Mouse (Mus musculus): ENCODE measurements at regions not wholly inside any gene's neighbourhood (a gene's known extent, or its start where the extent isn't known, plus 50 kb on each side); places are given as distances from the start of the nearest gene placed in this dataset.

DNA sequence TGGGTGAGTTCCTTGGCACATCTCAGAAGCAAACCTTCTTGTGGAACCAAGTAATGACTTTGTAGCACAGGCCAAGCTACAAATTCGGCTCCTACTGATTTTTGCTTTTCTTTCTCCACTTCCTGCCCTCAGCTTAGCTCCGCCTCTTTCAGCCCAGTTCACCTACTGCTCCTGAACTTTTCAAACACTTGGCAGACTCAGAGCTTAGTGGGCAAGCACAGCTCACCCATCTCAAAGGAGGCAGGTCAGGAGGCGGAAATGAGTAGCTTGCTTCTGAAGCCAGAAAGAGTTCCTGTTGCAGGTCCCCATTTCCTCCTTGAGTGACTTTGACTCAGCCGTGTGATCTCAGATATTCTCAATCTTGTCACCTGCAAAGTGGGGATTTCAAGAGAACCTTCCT is 208.5 kb upstream of the Irx3 start:
- ATAC-seq: no peak
- Histone ChIP-seq H3K4me3 (ENCODE audit: low read depth, low read length) (no peak overlapping the region), H3K4me2 (ENCODE audit: low read length) (no peak overlapping the region), H3K27me3 (ENCODE audit: control insufficient read depth, insufficient read depth, low read depth, low read length) (no peaks in the 10 kb centered on the region), H3K36me3 (ENCODE audit: control insufficient read depth, insufficient read depth, low read length) (no peaks in the 10 kb centered on the region), H3K27ac (ENCODE audit: low read length) (no peak overlapping the region), H3K9ac (ENCODE audit: low read depth, low read length) (no peak overlapping the region), H3K4me1 (ENCODE audit: control insufficient read depth, insufficient read depth, low read length) (no peaks in the 10 kb centered on the region), H3K9me3 (replicated peaks; ENCODE audit: control insufficient read depth, low read length, poor library complexity, severe bottlenecking) (no peaks in the 10 kb centered on the region)
- WGBS: 92% methylated on average over 4 of the region's 4 CpGs

DNA sequence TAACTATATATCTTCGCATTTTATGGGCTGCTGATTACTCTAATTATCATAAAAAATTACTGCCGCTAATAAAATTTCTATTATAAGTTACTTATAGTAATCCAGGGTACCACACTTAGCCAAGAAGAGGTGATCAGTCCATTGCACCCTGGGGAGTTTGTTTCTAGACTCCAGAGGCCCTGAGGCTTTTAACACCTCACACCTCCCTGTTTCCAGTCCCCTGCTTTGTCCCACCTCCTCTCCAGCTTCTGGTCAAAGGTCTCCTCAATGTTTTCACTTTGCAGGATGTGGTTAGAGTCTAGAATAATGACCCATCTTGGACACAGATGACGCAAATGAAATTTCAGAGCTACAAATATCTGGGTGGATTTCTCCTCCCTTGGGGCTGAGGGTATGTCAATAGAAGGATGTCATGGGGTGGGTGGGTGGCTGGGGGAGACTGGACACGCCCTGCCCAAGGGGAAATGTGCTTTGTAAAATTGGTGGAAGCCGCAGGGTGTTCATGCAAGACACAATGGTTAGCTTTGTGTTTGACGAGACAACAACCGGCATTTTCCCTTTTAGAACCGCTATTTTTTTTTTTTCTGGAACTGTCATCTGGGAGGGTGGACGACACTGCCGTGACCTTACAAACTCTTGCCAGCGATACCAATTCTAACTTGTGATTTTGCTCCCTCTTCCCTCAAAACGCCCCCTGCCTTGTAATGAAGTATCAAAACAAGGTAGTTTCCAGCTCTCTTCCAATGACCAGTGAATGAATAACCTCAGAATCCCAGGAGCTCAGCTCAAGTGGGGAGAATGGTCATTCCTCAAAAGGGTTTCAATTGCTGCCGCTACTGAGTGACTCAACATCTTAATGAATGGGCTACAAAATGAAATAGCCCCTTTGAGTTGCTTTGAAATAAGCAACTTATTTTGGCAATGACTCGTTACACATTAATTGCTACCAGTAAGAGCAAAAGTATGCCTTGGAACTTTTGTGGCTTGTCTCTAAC is 207.0 kb upstream of the Irx3 start:
- no peaks in the 10 kb centered on the region for H3K36me3 ChIP-seq (ENCODE audit: control insufficient read depth, insufficient read depth, low read length)
- H3K9ac ChIP-seq (ENCODE audit: low read depth, low read length): no peak overlapping the region
- H3K4me1 ChIP-seq (ENCODE audit: control insufficient read depth, insufficient read depth, low read length): no peaks in the 10 kb centered on the region
- ATAC-seq: no peak
- no peaks in the 10 kb centered on the region for H3K27me3 ChIP-seq (ENCODE audit: control insufficient read depth, insufficient read depth, low read depth, low read length)
- no peaks in the 10 kb centered on the region for H3K9me3 ChIP-seq (replicated peaks; ENCODE audit: control insufficient read depth, low read length, poor library complexity, severe bottlenecking)
- no peak overlapping the region for H3K4me2 ChIP-seq (ENCODE audit: low read length)
- H3K4me3 ChIP-seq (ENCODE audit: low read depth, low read length): no peak overlapping the region
- H3K27ac ChIP-seq (ENCODE audit: low read length): no peak overlapping the region
- WGBS: 71% methylated on average over 14 of the region's 14 CpGs

DNA sequence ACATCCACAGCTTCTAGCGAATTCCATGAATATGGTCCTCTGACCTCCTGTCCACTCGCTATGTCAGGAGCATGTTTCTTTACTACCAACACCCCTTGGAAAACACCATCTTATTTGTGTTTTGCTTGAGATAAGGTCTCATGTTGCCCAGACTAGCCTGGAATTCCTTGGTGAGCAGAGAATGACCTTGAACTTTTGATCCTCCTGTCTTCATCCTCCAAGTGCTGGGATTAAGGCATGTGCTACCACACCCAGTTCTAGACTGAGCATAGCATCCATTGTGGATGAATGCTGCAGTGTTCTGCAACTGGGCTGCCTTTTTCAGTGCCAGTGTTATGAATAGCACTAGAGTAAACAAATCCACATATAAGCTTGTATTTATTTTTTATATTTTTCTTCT is 203.2 kb upstream of the Irx3 start:
- no peak overlapping the region for H3K4me3 ChIP-seq (ENCODE audit: low read depth, low read length)
- H3K4me2 ChIP-seq (ENCODE audit: low read length): no peak overlapping the region
- H3K9ac ChIP-seq (ENCODE audit: low read depth, low read length): no peak overlapping the region
- no peaks in the 10 kb centered on the region for H3K27me3 ChIP-seq (ENCODE audit: control insufficient read depth, insufficient read depth, low read depth, low read length)
- H3K4me1 ChIP-seq (ENCODE audit: control insufficient read depth, insufficient read depth, low read length): no peaks in the 10 kb centered on the region
- H3K27ac ChIP-seq (ENCODE audit: low read length): no peak overlapping the region
- no peaks in the 10 kb centered on the region for H3K36me3 ChIP-seq (ENCODE audit: control insufficient read depth, insufficient read depth, low read length)
- no peaks in the 10 kb centered on the region for H3K9me3 ChIP-seq (replicated peaks; ENCODE audit: control insufficient read depth, low read length, poor library complexity, severe bottlenecking)
- ATAC-seq: no peak
- 83% methylated on average over 2 of the region's 2 CpGs for WGBS

DNA sequence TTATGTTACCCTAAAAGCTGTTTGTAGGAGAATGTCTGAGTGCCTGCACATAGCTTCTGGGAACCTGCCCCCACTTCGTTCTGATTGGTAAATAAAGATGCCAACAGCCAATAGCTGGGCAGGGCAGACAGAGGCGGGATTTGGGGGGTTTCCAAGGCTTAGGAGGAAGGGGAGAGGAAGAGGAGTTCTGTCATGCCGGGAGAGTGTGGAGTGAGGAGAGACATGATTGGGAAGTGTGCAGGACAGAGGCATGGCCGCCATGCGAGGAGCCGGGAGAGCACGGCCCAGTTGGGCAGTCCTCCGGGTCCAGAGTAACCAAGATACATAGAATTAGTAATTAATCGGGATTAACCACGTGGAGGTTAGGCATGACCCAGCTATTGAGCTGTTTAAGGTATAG is 202.7 kb upstream of the Irx3 start:
- Histone ChIP-seq H3K4me2 (ENCODE audit: low read length) (no peak overlapping the region), H3K9me3 (replicated peaks; ENCODE audit: control insufficient read depth, low read length, poor library complexity, severe bottlenecking) (no peaks in the 10 kb centered on the region), H3K27me3 (ENCODE audit: control insufficient read depth, insufficient read depth, low read depth, low read length) (no peaks in the 10 kb centered on the region), H3K4me1 (ENCODE audit: control insufficient read depth, insufficient read depth, low read length) (no peaks in the 10 kb centered on the region), H3K27ac (ENCODE audit: low read length) (no peak overlapping the region), H3K9ac (ENCODE audit: low read depth, low read length) (no peak overlapping the region), H3K36me3 (ENCODE audit: control insufficient read depth, insufficient read depth, low read length) (no peaks in the 10 kb centered on the region), H3K4me3 (ENCODE audit: low read depth, low read length) (no peak overlapping the region)
- WGBS: 67% methylated on average over 10 of the region's 10 CpGs
- ATAC-seq: no peak

DNA sequence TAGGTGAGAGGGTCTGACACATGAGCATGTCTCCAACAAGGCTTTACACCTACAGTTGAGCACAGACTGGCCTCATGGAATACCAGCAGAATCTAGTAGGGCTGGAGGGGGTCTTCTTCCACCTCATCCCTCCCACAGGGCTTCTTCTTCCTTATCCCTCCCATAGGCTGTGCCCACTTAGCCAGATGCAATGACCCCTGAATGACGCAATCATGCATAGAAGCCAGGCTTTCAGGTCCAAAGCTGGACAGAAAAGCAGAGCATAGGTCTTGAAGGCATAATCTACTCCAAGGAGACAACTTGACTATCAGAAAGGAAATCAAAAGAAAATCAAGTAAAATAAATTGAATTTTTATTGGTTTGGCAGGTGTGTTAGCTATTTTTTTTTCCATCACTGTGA is 198.5 kb upstream of the Irx3 start:
- H3K4me2 ChIP-seq (ENCODE audit: low read length): no peak overlapping the region
- no peak overlapping the region for H3K27ac ChIP-seq (ENCODE audit: low read length)
- H3K9ac ChIP-seq (ENCODE audit: low read depth, low read length): no peak overlapping the region
- ATAC-seq: no peak
- H3K4me3 ChIP-seq (ENCODE audit: low read depth, low read length): no peak overlapping the region
- H3K27me3 ChIP-seq (ENCODE audit: control insufficient read depth, insufficient read depth, low read depth, low read length): no peaks in the 10 kb centered on the region
- peaks cover 17% of the 10 kb centered on the region for H3K4me1 ChIP-seq (ENCODE audit: control insufficient read depth, insufficient read depth, low read length)
- no peaks in the 10 kb centered on the region for H3K36me3 ChIP-seq (ENCODE audit: control insufficient read depth, insufficient read depth, low read length)
- peaks cover 3% of the 10 kb centered on the region; the same call in 1 of the 2 replicates for H3K9me3 ChIP-seq (replicated peaks; ENCODE audit: control insufficient read depth, low read length, poor library complexity, severe bottlenecking)
- WGBS: 82% methylated on average over 1 of the region's 1 CpGs

DNA sequence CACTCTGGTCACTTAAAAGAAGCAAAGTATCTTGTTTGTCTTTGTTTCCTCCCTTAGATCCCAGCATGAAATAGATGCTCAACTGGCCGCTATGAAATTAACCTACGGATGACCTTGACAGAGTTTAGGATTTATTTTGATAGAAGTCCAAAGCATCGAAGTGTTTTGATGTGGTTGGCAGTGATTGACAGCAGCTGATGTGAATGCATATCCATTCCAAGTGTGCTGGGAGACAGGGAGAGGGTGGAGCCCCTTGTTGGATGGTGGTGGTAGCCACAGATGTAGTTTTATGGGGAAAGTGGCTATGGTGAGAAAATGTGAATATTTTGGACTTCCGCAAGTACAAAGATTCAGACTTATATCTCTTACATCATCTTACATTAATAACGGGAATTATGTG is 197.8 kb upstream of the Irx3 start:
- ATAC-seq: no peak
- no peaks in the 10 kb centered on the region for H3K36me3 ChIP-seq (ENCODE audit: control insufficient read depth, insufficient read depth, low read length)
- peaks cover 17% of the 10 kb centered on the region for H3K4me1 ChIP-seq (ENCODE audit: control insufficient read depth, insufficient read depth, low read length)
- 91% methylated on average over 5 of the region's 5 CpGs for WGBS
- no peak overlapping the region for H3K4me2 ChIP-seq (ENCODE audit: low read length)
- H3K27me3 ChIP-seq (ENCODE audit: control insufficient read depth, insufficient read depth, low read depth, low read length): no peaks in the 10 kb centered on the region
- no peak overlapping the region for H3K4me3 ChIP-seq (ENCODE audit: low read depth, low read length)
- H3K9me3 ChIP-seq (replicated peaks; ENCODE audit: control insufficient read depth, low read length, poor library complexity, severe bottlenecking): peaks cover 3% of the 10 kb centered on the region; the same call in 1 of the 2 replicates
- H3K27ac ChIP-seq (ENCODE audit: low read length): no peak overlapping the region
- no peak overlapping the region for H3K9ac ChIP-seq (ENCODE audit: low read depth, low read length)

DNA sequence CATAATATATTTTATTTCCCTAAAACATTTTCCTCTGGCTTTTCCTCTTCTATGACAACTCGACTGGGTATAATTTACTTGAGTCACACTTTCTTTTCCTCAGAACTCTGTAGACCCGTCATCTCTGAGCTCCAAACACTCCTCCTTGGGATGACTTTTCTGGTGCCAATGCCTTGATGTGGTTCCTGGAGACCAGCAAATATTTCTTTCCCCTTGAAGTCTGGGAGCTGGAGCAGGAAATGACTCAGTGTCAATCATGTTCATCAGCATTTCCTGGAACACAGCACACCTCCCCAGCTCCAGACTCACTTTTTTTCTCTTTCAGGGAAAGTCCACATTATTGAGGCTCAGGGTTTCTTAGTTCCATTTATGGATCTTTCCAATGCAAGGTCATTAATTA is 197.3 kb upstream of the Irx3 start:
- Histone ChIP-seq H3K36me3 (ENCODE audit: control insufficient read depth, insufficient read depth, low read length) (no peaks in the 10 kb centered on the region), H3K4me3 (ENCODE audit: low read depth, low read length) (no peak overlapping the region), H3K27me3 (ENCODE audit: control insufficient read depth, insufficient read depth, low read depth, low read length) (no peaks in the 10 kb centered on the region), H3K27ac (ENCODE audit: low read length) (no peak overlapping the region), H3K9ac (ENCODE audit: low read depth, low read length) (no peak overlapping the region), H3K9me3 (replicated peaks; ENCODE audit: control insufficient read depth, low read length, poor library complexity, severe bottlenecking) (peaks cover 3% of the 10 kb centered on the region; the same call in 1 of the 2 replicates), H3K4me1 (ENCODE audit: control insufficient read depth, insufficient read depth, low read length) (peaks cover 17% of the 10 kb centered on the region), H3K4me2 (ENCODE audit: low read length) (no peak overlapping the region)
- no peak for ATAC-seq
- WGBS: 93% methylated on average over 2 of the region's 2 CpGs

DNA sequence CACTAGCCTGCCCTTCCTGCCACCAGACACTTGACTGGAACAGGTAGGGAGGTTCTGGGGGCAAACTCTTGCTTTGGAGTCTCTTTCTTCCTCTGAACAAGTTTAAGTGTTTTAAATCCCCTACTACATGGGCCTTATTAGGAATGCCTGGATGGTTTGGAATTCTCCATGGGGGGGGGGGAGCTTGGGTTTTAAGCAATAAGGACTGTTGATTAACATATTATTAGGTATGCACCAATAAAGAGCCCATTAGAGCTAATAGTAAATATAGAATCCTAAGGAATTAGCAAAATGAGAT is 196.0 kb upstream of the Irx3 start:
- Histone ChIP-seq H3K9ac (ENCODE audit: low read depth, low read length) (no peak overlapping the region), H3K4me2 (ENCODE audit: low read length) (no peak overlapping the region), H3K4me1 (ENCODE audit: control insufficient read depth, insufficient read depth, low read length) (peaks cover 29% of the 10 kb centered on the region), H3K9me3 (replicated peaks; ENCODE audit: control insufficient read depth, low read length, poor library complexity, severe bottlenecking) (peaks cover 3% of the 10 kb centered on the region; the same call in 1 of the 2 replicates), H3K27me3 (ENCODE audit: control insufficient read depth, insufficient read depth, low read depth, low read length) (no peaks in the 10 kb centered on the region), H3K27ac (ENCODE audit: low read length) (no peak overlapping the region), H3K36me3 (ENCODE audit: control insufficient read depth, insufficient read depth, low read length) (no peaks in the 10 kb centered on the region), H3K4me3 (ENCODE audit: low read depth, low read length) (no peak overlapping the region)
- no peak for ATAC-seq

DNA sequence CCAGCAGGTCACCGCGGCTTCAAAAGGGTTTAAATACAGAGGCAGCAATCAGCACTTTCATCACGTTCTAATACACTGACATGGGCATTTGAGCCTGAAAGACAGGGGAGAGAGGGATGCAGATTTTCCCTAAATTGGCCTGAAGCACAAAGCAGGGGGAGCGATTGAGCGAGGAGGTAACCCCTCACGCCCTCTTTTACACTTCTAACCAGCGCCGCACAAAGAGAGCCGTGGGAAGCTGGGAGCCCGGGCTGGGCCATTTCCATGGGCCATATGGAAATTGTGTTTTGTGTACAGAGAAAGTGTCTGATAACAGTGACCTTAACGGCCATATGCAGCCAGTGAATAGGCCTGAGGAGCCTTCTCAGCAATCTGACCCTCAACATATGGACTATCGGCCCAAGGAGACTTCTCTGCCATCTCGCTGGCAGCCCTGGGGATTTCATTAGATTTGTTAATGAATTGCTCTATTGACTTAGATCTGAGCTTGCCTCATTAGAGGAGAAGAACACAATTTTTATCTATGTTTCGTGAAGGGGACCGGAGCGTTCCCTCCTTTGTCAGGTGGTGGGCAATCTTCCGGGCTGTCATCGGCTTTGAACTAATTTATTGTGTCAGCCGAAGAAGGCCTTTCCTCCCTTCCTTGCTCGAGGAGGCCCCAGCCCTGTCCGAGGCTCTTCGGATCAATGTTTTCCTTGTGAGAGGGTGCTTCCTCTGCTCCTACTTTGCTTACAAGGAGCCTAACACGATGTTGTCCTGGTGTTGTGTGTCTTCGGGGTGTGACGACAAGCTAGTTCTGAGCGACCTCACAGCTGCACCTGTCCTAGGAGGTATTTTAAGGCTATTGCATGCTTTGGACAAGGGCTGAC is 195.4 kb upstream of the Irx3 start:
- no peak; the same call in 1 of the 2 replicates for ATAC-seq
- H3K9me3 ChIP-seq (replicated peaks; ENCODE audit: control insufficient read depth, low read length, poor library complexity, severe bottlenecking): peaks cover 3% of the 10 kb centered on the region; the same call in 1 of the 2 replicates
- 18% methylated on average over 26 of the region's 26 CpGs for WGBS
- no peaks in the 10 kb centered on the region for H3K36me3 ChIP-seq (ENCODE audit: control insufficient read depth, insufficient read depth, low read length)
- peak overlapping the region; percentile 47 for H3K27ac ChIP-seq (ENCODE audit: low read length)
- H3K27me3 ChIP-seq (ENCODE audit: control insufficient read depth, insufficient read depth, low read depth, low read length): no peaks in the 10 kb centered on the region
- H3K9ac ChIP-seq (ENCODE audit: low read depth, low read length): 0 out of 2 replicates have a peak overlapping the region, but pooled peaks have one; percentile 10
- peak overlapping the region; percentile 13; the same call in 1 of the 2 replicates for H3K4me2 ChIP-seq (ENCODE audit: low read length)
- no peak overlapping the region for H3K4me3 ChIP-seq (ENCODE audit: low read depth, low read length)
- H3K4me1 ChIP-seq (ENCODE audit: control insufficient read depth, insufficient read depth, low read length): peaks cover 35% of the 10 kb centered on the region

Measured in midbrain, embryonic 16.5 days (tissue).